Mouse (Mus musculus) liver, adult 2 months (tissue): ENCODE measurements around the gene Gm34653.

Source experiments
- CTCF ChIP-seq: fragments of 200-500 bp; IDR thresholded peaks from 2 replicates; pipeline ENCODE4 v1.5.1; 2011; ENCODE audit warnings: low read depth, low read length, control low read depth
- POLR2A ChIP-seq: fragments of 200-500 bp; IDR thresholded peaks from 2 replicates; pipeline ENCODE4 v1.6.1; 2011; ENCODE audit warnings: low read length, control low read depth; ENCODE audit not compliant: insufficient read depth; ENCODE audit errors: extremely low read depth

DNA sequence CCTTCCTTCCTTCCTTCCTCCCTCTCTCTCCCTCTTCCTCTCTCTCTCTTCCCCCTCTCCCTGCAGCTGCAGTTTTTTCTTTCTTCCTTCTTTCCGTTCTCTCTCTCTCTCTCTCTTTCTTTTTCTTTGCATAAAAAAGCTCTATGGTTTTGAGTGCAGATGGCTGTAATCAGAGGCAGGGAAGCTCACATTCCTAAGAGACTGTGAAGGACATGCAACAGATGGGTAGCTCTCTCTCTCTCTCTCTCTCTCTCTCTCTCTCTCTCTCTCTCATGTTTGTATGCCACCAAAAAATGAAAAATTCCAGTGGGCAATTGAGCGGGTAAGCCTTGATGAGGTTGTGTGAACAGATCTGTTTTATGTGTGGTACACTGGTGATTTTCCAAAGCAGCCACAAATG, 51.4 kb downstream of the Gm34653 start:
- TF ChIP-seq CTCF: no peak
- no peak for TF ChIP-seq POLR2A
